Mouse (Mus musculus) embryonic facial prominence, embryonic 14.5 days (tissue): ENCODE measurements around the gene Atg7. TPM values are rescaled to one million over a fixed set of nuclear protein-coding genes. Genes with fewer than 3 reads are reported as not detected.

Source experiments
- ATAC-seq: fragments of 200-750 bp; cut with Nextera tagmentation; 2 replicates; pipeline ENCODE4 v1.8.0; 2017; ENCODE audit warnings: low read depth, moderate number of reproducible peaks, moderate TSS enrichment
- DNase-seq: peaks from one replicate; pipeline ENCODE4 v3.0.0-alpha.2; 2015; ENCODE audit warnings: low spot score
- H3K27ac ChIP-seq: fragments of 300-500 bp; sonication (generic); replicated peaks from 2 replicates; pipeline ENCODE4 v1.5.1; 2014; ENCODE audit warnings: low read depth, mild to moderate bottlenecking, low read length, moderate library complexity
- H3K27me3 ChIP-seq: fragments of 300-500 bp; sonication (generic); replicated peaks from 2 replicates; pipeline ENCODE4 v1.6.1; 2014; ENCODE audit warnings: low read length; ENCODE audit not compliant: control insufficient read depth, insufficient read depth
- H3K36me3 ChIP-seq: fragments of 300-500 bp; sonication (generic); 2 replicates; pipeline ENCODE4 v1.6.1; 2014; ENCODE audit warnings: low read length, mixed read lengths; ENCODE audit not compliant: control insufficient read depth, insufficient read depth
- H3K4me1 ChIP-seq: fragments of 300-500 bp; sonication (generic); 2 replicates; pipeline ENCODE4 v1.6.1; 2014; ENCODE audit warnings: antibody characterized with exemption, low read length; ENCODE audit not compliant: control insufficient read depth, insufficient read depth
- H3K4me2 ChIP-seq: fragments of 300-500 bp; sonication (generic); 2 replicates; pipeline ENCODE4 v1.6.1; 2014; ENCODE audit warnings: low read depth, mild to moderate bottlenecking, low read length, moderate library complexity, mixed read lengths
- H3K4me3 ChIP-seq: fragments of 300-500 bp; sonication (generic); 2 replicates; pipeline ENCODE4 v1.5.1; 2014; ENCODE audit warnings: low read depth, mild to moderate bottlenecking, low read length
- H3K9ac ChIP-seq: fragments of 300-500 bp; sonication (generic); 2 replicates; pipeline ENCODE4 v1.6.1; 2014; ENCODE audit warnings: low read depth, mild to moderate bottlenecking, low read length, moderate library complexity, mixed read lengths
- H3K9me3 ChIP-seq: fragments of 300-500 bp; sonication (generic); 2 replicates; pipeline ENCODE4 v1.6.1; 2016; ENCODE audit warnings: low read length; ENCODE audit not compliant: control insufficient read depth
- WGBS: fragments of 180-500 bp; shearing (Covaris S2); extraction: QIAGEN DNeasy Blood & Tissue Kit; methylation state at CpG from one replicate; pipeline ENCODE4 v1.1.7; 2014; 5-methylcytosine and 5-hydroxymethylcytosine counted together
- polyA plus RNA-seq: library from polyadenylated mRNA; unstranded; fragments of >200 nt; fragmentation: Nextera tagmentation; extraction: Ambion mirVana; gene quantifications from 2 replicates; pipeline ENCODE4 v1.2.1, GENCODE M21; 2014

Atg7 gene
- polyA plus RNA-seq, 1 experiment from 2014 or later = 17.6 TPM

DNA sequence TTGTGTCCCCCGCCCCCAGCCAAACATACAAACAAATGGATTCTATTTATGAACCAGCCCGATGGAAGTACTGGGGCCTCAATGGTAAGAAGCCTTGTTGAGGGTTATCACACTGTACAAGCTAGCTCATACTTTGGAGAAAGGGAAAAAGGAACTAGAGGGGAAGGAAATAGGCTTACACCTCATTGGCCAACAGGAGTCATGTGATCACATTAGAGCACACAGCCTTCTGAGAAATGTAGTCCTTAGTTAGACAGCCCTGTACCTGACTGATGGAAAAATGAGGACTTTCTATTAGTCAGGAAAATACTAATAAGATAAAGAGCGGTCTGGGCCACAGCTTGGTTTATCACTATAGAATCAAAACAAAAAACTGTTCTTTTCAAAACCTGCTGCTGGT is 188.9 kb downstream of the Atg7 start:
- H3K9me3 ChIP-seq = no peaks in the 10 kb centered on the region
- H3K4me3 ChIP-seq = no peak overlapping the region
- ATAC-seq (no peak), DNase-seq (no peak)
- no peak overlapping the region for H3K4me2 ChIP-seq
- H3K9ac ChIP-seq = no peak overlapping the region
- H3K36me3 ChIP-seq = no peaks in the 10 kb centered on the region
- WGBS = 91% methylated on average over 3 of the region's 3 CpGs
- H3K27me3 ChIP-seq = no peaks in the 10 kb centered on the region
- H3K4me1 ChIP-seq = peaks cover 25% of the 10 kb centered on the region
- no peak overlapping the region for H3K27ac ChIP-seq

DNA sequence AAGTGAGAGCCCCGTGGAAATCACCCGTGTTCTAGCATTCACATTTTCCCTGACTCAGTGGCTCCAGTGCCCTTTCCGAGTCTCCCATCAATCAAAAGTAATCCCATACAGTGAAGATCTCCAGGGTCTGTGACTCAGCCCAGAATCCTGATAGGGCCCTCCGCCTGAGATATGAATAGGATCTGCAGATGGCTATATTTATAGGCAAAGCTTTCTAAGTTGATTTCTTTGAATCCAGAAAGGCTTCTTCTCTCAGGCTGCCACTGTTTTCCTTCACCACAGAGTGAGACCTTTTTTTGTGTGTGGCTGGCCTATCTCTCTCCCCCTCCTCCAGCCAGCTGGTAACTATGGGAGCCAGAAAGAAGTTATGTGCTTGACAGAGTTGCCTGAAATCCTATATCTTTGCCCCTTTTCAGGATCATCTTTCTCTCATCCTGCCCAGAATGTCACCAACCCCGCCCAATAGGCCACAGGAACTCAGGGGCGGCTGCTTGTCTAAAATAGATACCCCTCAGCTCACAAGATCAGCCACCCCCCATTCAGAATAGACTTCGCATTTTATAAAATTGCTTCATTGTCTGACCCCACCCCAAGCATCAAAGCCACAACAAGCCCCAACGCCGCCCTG is 190.3 kb downstream of the Atg7 start:
- H3K9ac ChIP-seq = no peak overlapping the region
- peak; percentile 69 for DNase-seq
- peak; percentile 58; the same call in 1 of the 2 replicates for ATAC-seq
- no peak overlapping the region for H3K4me3 ChIP-seq
- H3K4me1 ChIP-seq = peaks cover 25% of the 10 kb centered on the region
- peak overlapping the region; percentile 56 for H3K27ac ChIP-seq
- no peaks in the 10 kb centered on the region for H3K27me3 ChIP-seq
- H3K4me2 ChIP-seq = no peak overlapping the region
- WGBS = 43% methylated on average over 9 of the region's 9 CpGs
- H3K36me3 ChIP-seq = no peaks in the 10 kb centered on the region
- H3K9me3 ChIP-seq = 0 out of 2 replicates have a peak, but pooled peaks cover 2% of the 10 kb centered on the region

DNA sequence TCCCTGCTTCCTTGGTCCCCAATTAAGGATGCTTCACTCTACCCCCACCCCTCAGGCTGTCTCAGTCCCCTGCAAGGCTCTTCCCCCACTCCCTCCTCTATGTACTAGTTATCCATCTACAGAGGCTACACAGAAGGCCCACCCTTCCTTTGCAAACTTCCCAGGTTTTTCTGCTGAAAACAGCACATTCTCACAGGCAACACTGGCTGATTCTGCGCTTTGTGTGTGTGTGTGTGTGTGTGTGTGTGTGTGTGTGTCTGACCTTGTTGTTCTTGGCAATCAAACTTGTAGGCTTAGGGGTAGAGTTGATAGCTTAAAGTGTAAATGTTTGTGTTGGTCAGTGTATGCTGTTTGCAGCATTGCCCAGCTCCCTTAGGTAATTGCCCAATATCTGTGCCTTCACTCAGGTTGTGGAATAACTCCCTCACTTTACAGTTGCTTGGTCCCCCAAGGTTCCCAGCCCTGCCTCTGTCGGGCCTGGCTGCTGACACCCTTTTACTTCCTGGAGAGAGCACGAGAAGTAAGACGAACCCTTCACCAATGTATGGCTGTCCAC is 191.0 kb downstream of the Atg7 start:
- Histone ChIP-seq H3K4me2 (no peak overlapping the region), H3K4me3 (no peak overlapping the region), H3K27ac (peak overlapping the region; percentile 69), H3K9me3 (0 out of 2 replicates have a peak, but pooled peaks cover 3% of the 10 kb centered on the region), H3K27me3 (no peaks in the 10 kb centered on the region), H3K9ac (no peak overlapping the region), H3K4me1 (peaks cover 25% of the 10 kb centered on the region), H3K36me3 (no peaks in the 10 kb centered on the region)
- DNase-seq (peak; percentile 50), ATAC-seq (peak; percentile 54; the same call in 1 of the 2 replicates)
- 50% methylated on average over 4 of the region's 4 CpGs for WGBS

DNA sequence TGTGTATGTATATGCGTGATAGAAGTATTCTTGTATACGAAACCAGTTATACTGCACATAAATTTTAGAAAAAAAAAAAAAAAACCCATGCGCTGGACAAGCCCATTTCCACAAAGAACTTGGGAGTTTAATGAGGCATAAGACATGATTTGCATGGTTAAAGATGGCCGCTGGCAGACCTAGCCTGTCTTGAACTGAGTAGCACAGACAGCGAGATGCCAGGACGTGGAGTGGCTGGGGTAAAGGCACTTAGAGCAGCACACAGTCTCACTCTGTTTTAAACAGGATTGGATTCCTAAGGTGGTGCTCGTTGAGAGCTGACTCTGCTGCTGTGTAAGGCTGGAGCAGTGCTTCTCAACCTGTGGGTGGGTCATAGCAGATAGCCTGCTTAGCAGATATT is 192.4 kb downstream of the Atg7 start:
- Histone ChIP-seq H3K9ac (no peak overlapping the region), H3K27ac (peak overlapping the region; percentile 35; the same call in 1 of the 2 replicates), H3K4me3 (no peak overlapping the region), H3K9me3 (0 out of 2 replicates have a peak, but pooled peaks cover 3% of the 10 kb centered on the region), H3K4me2 (no peak overlapping the region), H3K36me3 (no peaks in the 10 kb centered on the region), H3K4me1 (peaks cover 37% of the 10 kb centered on the region), H3K27me3 (no peaks in the 10 kb centered on the region)
- 79% methylated on average over 7 of the region's 7 CpGs for WGBS
- no peak for DNase-seq
- no peak for ATAC-seq

DNA sequence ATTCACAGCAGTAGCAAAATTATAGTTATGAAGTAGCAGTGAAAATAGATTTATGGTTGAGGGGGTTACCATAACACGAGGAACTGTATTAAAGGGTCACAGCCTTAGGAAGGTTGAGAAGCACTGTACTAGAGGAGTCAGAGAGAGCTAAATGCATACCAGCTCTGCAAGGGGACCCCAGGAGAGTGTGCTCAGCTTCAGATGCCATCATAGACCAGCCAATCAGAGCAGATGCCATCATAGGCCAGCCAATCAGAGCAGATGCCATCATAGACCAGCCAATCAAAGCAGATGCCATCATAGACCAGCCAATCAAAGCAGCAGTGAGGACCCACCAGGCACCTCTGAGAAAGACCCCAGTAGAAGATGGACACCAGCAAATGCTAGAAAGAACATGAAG is 192.9 kb downstream of the Atg7 start:
- H3K4me3 ChIP-seq = no peak overlapping the region
- ATAC-seq = no peak
- H3K27me3 ChIP-seq = no peaks in the 10 kb centered on the region
- H3K27ac ChIP-seq = peak overlapping the region; percentile 35; the same call in 1 of the 2 replicates
- H3K4me2 ChIP-seq = no peak overlapping the region
- no peak overlapping the region for H3K9ac ChIP-seq
- no peaks in the 10 kb centered on the region for H3K36me3 ChIP-seq
- WGBS = 83% methylated on average over 1 of the region's 1 CpGs
- H3K4me1 ChIP-seq = peaks cover 39% of the 10 kb centered on the region
- 0 out of 2 replicates have a peak, but pooled peaks cover 3% of the 10 kb centered on the region for H3K9me3 ChIP-seq
- no peak for DNase-seq

- Histone ChIP-seq H3K27me3 (no peaks in the 10 kb centered on the region), H3K9me3 (0 out of 2 replicates have a peak, but pooled peaks cover 3% of the 10 kb centered on the region), H3K9ac (no peak overlapping the region), H3K4me1 (peaks cover 45% of the 10 kb centered on the region), H3K27ac (no peak overlapping the region), H3K36me3 (no peaks in the 10 kb centered on the region), H3K4me3 (no peak overlapping the region), H3K4me2 (no peak overlapping the region)
- 83% methylated on average over 3 of the region's 3 CpGs for WGBS
- no peak for ATAC-seq
- DNase-seq = no peak
Observed at GRCm38 (mm10) chr6:114836433-114836832, 193.5 kb downstream of the Atg7 start.

DNA sequence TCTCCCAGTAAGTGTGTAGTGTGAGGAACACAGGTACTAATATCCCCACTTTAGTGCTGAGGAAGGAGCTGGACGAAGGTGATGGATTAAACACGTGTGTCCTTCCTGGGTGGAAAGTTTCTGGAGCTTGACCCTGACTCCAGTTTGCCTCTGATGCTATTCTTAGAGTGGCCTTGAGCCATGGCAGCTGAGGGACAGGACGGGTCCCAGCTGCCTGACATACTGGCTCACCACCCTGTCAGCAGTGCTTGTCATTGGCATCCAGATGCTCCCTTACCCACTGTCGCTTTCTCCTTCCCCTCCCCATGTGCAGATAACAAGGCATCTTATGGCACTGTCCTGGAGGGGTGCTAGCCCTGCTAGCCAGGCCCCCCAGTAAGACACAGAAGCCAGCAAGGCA is 196.0 kb downstream of the Atg7 start:
- peaks cover 38% of the 10 kb centered on the region for H3K4me1 ChIP-seq
- H3K4me3 ChIP-seq = no peak overlapping the region
- DNase-seq (no peak), ATAC-seq (no peak)
- no peak overlapping the region for H3K27ac ChIP-seq
- H3K9me3 ChIP-seq = peaks cover 10% of the 10 kb centered on the region; the same call in 1 of the 2 replicates
- no peaks in the 10 kb centered on the region for H3K27me3 ChIP-seq
- no peaks in the 10 kb centered on the region for H3K36me3 ChIP-seq
- H3K4me2 ChIP-seq = no peak overlapping the region
- H3K9ac ChIP-seq = no peak overlapping the region
- WGBS = 87% methylated on average over 3 of the region's 4 CpGs

DNA sequence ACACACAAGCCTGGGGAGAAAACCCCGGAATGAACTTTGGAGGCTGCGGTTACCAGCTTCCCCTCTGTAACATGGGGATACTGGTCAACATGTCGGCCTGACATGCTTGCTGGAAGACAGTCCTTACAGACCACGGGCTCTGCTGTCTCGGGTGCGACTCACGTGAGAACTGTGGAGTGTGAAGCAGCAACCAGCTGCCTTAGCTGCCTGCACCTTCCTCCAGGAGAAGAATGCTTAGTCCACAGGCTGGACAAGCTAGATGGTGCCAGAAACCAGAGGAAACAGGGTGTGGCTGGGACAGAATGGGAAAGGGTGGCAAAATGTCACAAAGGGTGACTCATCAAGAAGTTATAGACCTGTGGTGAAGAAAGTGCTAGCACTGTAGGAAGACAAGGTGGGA is 197.1 kb downstream of the Atg7 start:
- H3K9ac ChIP-seq = no peak overlapping the region
- H3K4me1 ChIP-seq = peaks cover 31% of the 10 kb centered on the region
- ATAC-seq (no peak), DNase-seq (no peak)
- no peaks in the 10 kb centered on the region for H3K27me3 ChIP-seq
- H3K4me3 ChIP-seq = no peak overlapping the region
- H3K4me2 ChIP-seq = no peak overlapping the region
- peaks cover 10% of the 10 kb centered on the region; the same call in 1 of the 2 replicates for H3K9me3 ChIP-seq
- WGBS = 84% methylated on average over 7 of the region's 7 CpGs
- no peaks in the 10 kb centered on the region for H3K36me3 ChIP-seq
- H3K27ac ChIP-seq = no peak overlapping the region

GRCm38 (mm10) chr6:114842131-114842530 is 199.2 kb downstream of the Atg7 start:
- Histone ChIP-seq H3K27ac (peak overlapping the region; percentile 12; the same call in 1 of the 2 replicates), H3K9ac (no peak overlapping the region)
- 42% methylated on average over 3 of the region's 3 CpGs for WGBS

More at GRCm38 (mm10) chr6:114842131-114842530, 199.2 kb downstream of the Atg7 start:
- peaks cover 36% of the 10 kb centered on the region for H3K4me1 ChIP-seq
- no peak overlapping the region for H3K4me2 ChIP-seq
- DNase-seq (no peak), ATAC-seq (no peak)
- peaks cover 10% of the 10 kb centered on the region; the same call in 1 of the 2 replicates for H3K9me3 ChIP-seq
- H3K27me3 ChIP-seq = no peaks in the 10 kb centered on the region
- H3K4me3 ChIP-seq = no peak overlapping the region
- no peaks in the 10 kb centered on the region for H3K36me3 ChIP-seq
